Mouse (Mus musculus): ENCODE measurements around the gene Map7. TPM values are rescaled to one million over a fixed set of nuclear protein-coding genes. Genes with fewer than 3 reads are reported as not detected.
A peak's percentile ranks its signal among the peaks of the same experiment; 100 is the strongest.

Map7 gene
- total RNA-seq, 2 experiments from 2014 or later: 39.3 to 58.8 TPM

- no peak for ATAC-seq (replicated peaks; ENCODE audit: low FRiP score, low TSS enrichment, poor library complexity, severe bottlenecking)
Measured at GRCm38 (mm10) chr10:20214418-20214817, 66.1 kb downstream of the Map7 start.

GRCm38 (mm10) chr10:20216982-20217381 lies 68.7 kb downstream of the Map7 start:
- ATAC-seq (replicated peaks; ENCODE audit: low FRiP score, low TSS enrichment, poor library complexity, severe bottlenecking): no peak

- no peak for ATAC-seq (replicated peaks; ENCODE audit: low FRiP score, low TSS enrichment, poor library complexity, severe bottlenecking)
Measured at GRCm38 (mm10) chr10:20218866-20219265, 70.6 kb downstream of the Map7 start.

GRCm38 (mm10) chr10:20219538-20219937 lies 71.3 kb downstream of the Map7 start:
- peak; percentile 66 for ATAC-seq (replicated peaks; ENCODE audit: low FRiP score, low TSS enrichment, poor library complexity, severe bottlenecking)

- no peak for ATAC-seq (replicated peaks; ENCODE audit: low FRiP score, low TSS enrichment, poor library complexity, severe bottlenecking)
Measured at GRCm38 (mm10) chr10:20220443-20221071, 72.3 kb downstream of the Map7 start.

GRCm38 (mm10) chr10:20222011-20222410 lies 73.7 kb downstream of the Map7 start:
- no peak for ATAC-seq (replicated peaks; ENCODE audit: low FRiP score, low TSS enrichment, poor library complexity, severe bottlenecking)

- ATAC-seq (replicated peaks; ENCODE audit: low FRiP score, low TSS enrichment, poor library complexity, severe bottlenecking): no peak
Measured at GRCm38 (mm10) chr10:20226728-20227127, 78.5 kb downstream of the Map7 start.

GRCm38 (mm10) chr10:20230026-20230425 lies 81.8 kb downstream of the Map7 start:
- ATAC-seq (replicated peaks; ENCODE audit: low FRiP score, low TSS enrichment, poor library complexity, severe bottlenecking): peak; percentile 87

- no peak for ATAC-seq (replicated peaks; ENCODE audit: low FRiP score, low TSS enrichment, poor library complexity, severe bottlenecking)
Measured at GRCm38 (mm10) chr10:20233451-20233850, 85.2 kb downstream of the Map7 start.

GRCm38 (mm10) chr10:20234466-20234865 lies 86.2 kb downstream of the Map7 start:
- no peak for ATAC-seq (replicated peaks; ENCODE audit: low FRiP score, low TSS enrichment, poor library complexity, severe bottlenecking)

- ATAC-seq (replicated peaks; ENCODE audit: low FRiP score, low TSS enrichment, poor library complexity, severe bottlenecking): peak; percentile 29; the same call in 1 of the 2 replicates
Measured at GRCm38 (mm10) chr10:20235656-20236055, 87.4 kb downstream of the Map7 start.

- peak; percentile 59; the same call in 1 of the 2 replicates for ATAC-seq (replicated peaks; ENCODE audit: low FRiP score, low TSS enrichment, poor library complexity, severe bottlenecking)
Measured at GRCm38 (mm10) chr10:20236241-20236640, 88.0 kb downstream of the Map7 start.

GRCm38 (mm10) chr10:20238281-20238680 lies 90.0 kb downstream of the Map7 start:
- ATAC-seq (replicated peaks; ENCODE audit: low FRiP score, low TSS enrichment, poor library complexity, severe bottlenecking): no peak

- ATAC-seq (replicated peaks; ENCODE audit: low FRiP score, low TSS enrichment, poor library complexity, severe bottlenecking): no peak
Measured at GRCm38 (mm10) chr10:20240858-20241257, 92.6 kb downstream of the Map7 start.

- ATAC-seq (replicated peaks; ENCODE audit: low FRiP score, low TSS enrichment, poor library complexity, severe bottlenecking): no peak
Measured at GRCm38 (mm10) chr10:20243321-20243720, 95.0 kb downstream of the Map7 start.

GRCm38 (mm10) chr10:20245082-20245481 lies 96.8 kb downstream of the Map7 start:
- ATAC-seq (replicated peaks; ENCODE audit: low FRiP score, low TSS enrichment, poor library complexity, severe bottlenecking): no peak

- no peak for ATAC-seq (replicated peaks; ENCODE audit: low FRiP score, low TSS enrichment, poor library complexity, severe bottlenecking)
Measured at GRCm38 (mm10) chr10:20249091-20249490, 100.8 kb downstream of the Map7 start.

GRCm38 (mm10) chr10:20255579-20255978 lies 107.3 kb downstream of the Map7 start:
- no peak for ATAC-seq (replicated peaks; ENCODE audit: low FRiP score, low TSS enrichment, poor library complexity, severe bottlenecking)

- ATAC-seq (replicated peaks; ENCODE audit: low FRiP score, low TSS enrichment, poor library complexity, severe bottlenecking): peak; percentile 85
Measured at GRCm38 (mm10) chr10:20257054-20257643, 108.9 kb downstream of the Map7 start.

- ATAC-seq (replicated peaks; ENCODE audit: low FRiP score, low TSS enrichment, poor library complexity, severe bottlenecking): no peak
Measured at GRCm38 (mm10) chr10:20257721-20258720, 109.8 kb downstream of the Map7 start.
